Mouse (Mus musculus): ENCODE measurements around the gene Lect2. TPM values are rescaled to one million over a fixed set of nuclear protein-coding genes. Genes with fewer than 3 reads are reported as not detected.
A peak's percentile ranks its signal among the peaks of the same experiment; 100 is the strongest.

Lect2 gene
- polyA plus RNA-seq, 1 experiment from 2014 or later: 10.5 TPM

- Histone ChIP-seq H3K27me3 (replicated peaks; ENCODE audit: control insufficient read depth, insufficient read depth, low read length) (no peaks in the 10 kb centered on the region), H3K4me3 (ENCODE audit: low read depth, low read length) (no peak overlapping the region), H3K9me3 (ENCODE audit: control insufficient read depth, low read length) (no peaks in the 10 kb centered on the region), H3K4me2 (ENCODE audit: low read length) (no peak overlapping the region), H3K4me1 (replicated peaks; ENCODE audit: control insufficient read depth, insufficient read depth, low read length) (0 out of 2 replicates have a peak, but pooled peaks cover 11% of the 10 kb centered on the region), H3K36me3 (ENCODE audit: control insufficient read depth, insufficient read depth, low read length) (no peaks in the 10 kb centered on the region), H3K27ac (ENCODE audit: low read depth) (no peak overlapping the region), H3K9ac (ENCODE audit: low read length) (no peak overlapping the region)
- WGBS: 82% methylated on average over 6 of the region's 6 CpGs
- DNase-seq (ENCODE audit: low spot score): no peak
- no peak for ATAC-seq (replicated peaks; ENCODE audit: low FRiP score, low TSS enrichment, low read depth)
Observed at GRCm38 (mm10) chr13:56551661-56552060, 3.4 kb upstream of the Lect2 start.

GRCm38 (mm10) chr13:56550574-56550973 lies 2.3 kb upstream of the Lect2 start:
- Histone ChIP-seq H3K9me3 (ENCODE audit: control insufficient read depth, low read length) (no peaks in the 10 kb centered on the region), H3K36me3 (ENCODE audit: control insufficient read depth, insufficient read depth, low read length) (no peaks in the 10 kb centered on the region), H3K9ac (ENCODE audit: low read length) (no peak overlapping the region), H3K4me1 (replicated peaks; ENCODE audit: control insufficient read depth, insufficient read depth, low read length) (0 out of 2 replicates have a peak, but pooled peaks cover 10% of the 10 kb centered on the region), H3K4me2 (ENCODE audit: low read length) (no peak overlapping the region), H3K27me3 (replicated peaks; ENCODE audit: control insufficient read depth, insufficient read depth, low read length) (no peaks in the 10 kb centered on the region), H3K4me3 (ENCODE audit: low read depth, low read length) (no peak overlapping the region), H3K27ac (ENCODE audit: low read depth) (no peak overlapping the region)
- DNase-seq (ENCODE audit: low spot score) (no peak), ATAC-seq (replicated peaks; ENCODE audit: low FRiP score, low TSS enrichment, low read depth) (no peak)
- WGBS: 18% methylated on average over 1 of the region's 1 CpGs

DNA sequence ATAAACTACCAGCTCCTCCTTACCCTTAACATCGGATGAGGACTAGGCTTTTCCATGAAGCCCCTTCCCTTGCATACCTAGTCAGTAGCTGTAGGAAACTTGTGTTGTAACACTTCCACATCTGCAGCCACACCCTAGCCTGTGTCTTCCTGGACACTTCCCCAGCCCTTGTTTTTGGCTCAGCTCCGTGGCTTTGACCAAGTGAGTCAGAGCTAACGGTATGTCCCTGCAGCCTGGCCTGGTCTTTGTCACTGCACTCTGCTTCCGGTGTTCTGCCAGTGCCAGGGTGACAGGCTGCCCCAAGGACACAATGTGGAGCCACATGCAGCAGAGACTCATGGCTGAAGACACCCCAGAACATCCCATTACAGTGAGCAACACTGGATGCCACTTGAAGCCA lies 1.1 kb upstream of the Lect2 start:
- no peaks in the 10 kb centered on the region for H3K27me3 ChIP-seq (replicated peaks; ENCODE audit: control insufficient read depth, insufficient read depth, low read length)
- no peak overlapping the region for H3K4me2 ChIP-seq (ENCODE audit: low read length)
- 42% methylated on average over 4 of the region's 4 CpGs for WGBS
- H3K9ac ChIP-seq (ENCODE audit: low read length): no peak overlapping the region
- H3K36me3 ChIP-seq (ENCODE audit: control insufficient read depth, insufficient read depth, low read length): no peaks in the 10 kb centered on the region
- no peak for ATAC-seq (replicated peaks; ENCODE audit: low FRiP score, low TSS enrichment, low read depth)
- no peak for DNase-seq (ENCODE audit: low spot score)
- H3K27ac ChIP-seq (ENCODE audit: low read depth): no peak overlapping the region
- 0 out of 2 replicates have a peak, but pooled peaks cover 6% of the 10 kb centered on the region for H3K4me1 ChIP-seq (replicated peaks; ENCODE audit: control insufficient read depth, insufficient read depth, low read length)
- no peaks in the 10 kb centered on the region for H3K9me3 ChIP-seq (ENCODE audit: control insufficient read depth, low read length)
- no peak overlapping the region for H3K4me3 ChIP-seq (ENCODE audit: low read depth, low read length)

GRCm38 (mm10) chr13:56544956-56545355 lies 3.3 kb downstream of the Lect2 start:
- H3K27ac ChIP-seq (ENCODE audit: low read depth): no peak overlapping the region
- 67% methylated on average over 3 of the region's 3 CpGs for WGBS
- no peak overlapping the region for H3K9ac ChIP-seq (ENCODE audit: low read length)
- H3K36me3 ChIP-seq (ENCODE audit: control insufficient read depth, insufficient read depth, low read length): no peaks in the 10 kb centered on the region
- H3K4me2 ChIP-seq (ENCODE audit: low read length): no peak overlapping the region
- no peaks in the 10 kb centered on the region for H3K9me3 ChIP-seq (ENCODE audit: control insufficient read depth, low read length)
- ATAC-seq (replicated peaks; ENCODE audit: low FRiP score, low TSS enrichment, low read depth) (no peak), DNase-seq (ENCODE audit: low spot score) (no peak)
- no peak overlapping the region for H3K4me3 ChIP-seq (ENCODE audit: low read depth, low read length)
- H3K4me1 ChIP-seq (replicated peaks; ENCODE audit: control insufficient read depth, insufficient read depth, low read length): 0 out of 2 replicates have a peak, but pooled peaks cover 6% of the 10 kb centered on the region
- no peaks in the 10 kb centered on the region for H3K27me3 ChIP-seq (replicated peaks; ENCODE audit: control insufficient read depth, insufficient read depth, low read length)

- Histone ChIP-seq H3K9me3 (ENCODE audit: control insufficient read depth, low read length) (no peaks in the 10 kb centered on the region), H3K27ac (ENCODE audit: low read depth) (no peak overlapping the region), H3K36me3 (ENCODE audit: control insufficient read depth, insufficient read depth, low read length) (no peaks in the 10 kb centered on the region), H3K27me3 (replicated peaks; ENCODE audit: control insufficient read depth, insufficient read depth, low read length) (no peaks in the 10 kb centered on the region), H3K4me2 (ENCODE audit: low read length) (no peak overlapping the region), H3K4me3 (ENCODE audit: low read depth, low read length) (no peak overlapping the region), H3K4me1 (replicated peaks; ENCODE audit: control insufficient read depth, insufficient read depth, low read length) (no peaks in the 10 kb centered on the region), H3K9ac (ENCODE audit: low read length) (no peak overlapping the region)
- 76% methylated on average over 9 of the region's 9 CpGs for WGBS
- ATAC-seq (replicated peaks; ENCODE audit: low FRiP score, low TSS enrichment, low read depth) (no peak), DNase-seq (ENCODE audit: low spot score) (no peak)
Observed at GRCm38 (mm10) chr13:56543805-56544204, 4.5 kb downstream of the Lect2 start.

- Histone ChIP-seq H3K27ac (ENCODE audit: low read depth) (no peak overlapping the region), H3K4me2 (ENCODE audit: low read length) (no peak overlapping the region), H3K27me3 (replicated peaks; ENCODE audit: control insufficient read depth, insufficient read depth, low read length) (no peaks in the 10 kb centered on the region), H3K9me3 (ENCODE audit: control insufficient read depth, low read length) (peaks cover 3% of the 10 kb centered on the region; the same call in 1 of the 2 replicates), H3K4me1 (replicated peaks; ENCODE audit: control insufficient read depth, insufficient read depth, low read length) (0 out of 2 replicates have a peak, but pooled peaks cover 3% of the 10 kb centered on the region), H3K36me3 (ENCODE audit: control insufficient read depth, insufficient read depth, low read length) (no peaks in the 10 kb centered on the region), H3K9ac (ENCODE audit: low read length) (no peak overlapping the region), H3K4me3 (ENCODE audit: low read depth, low read length) (no peak overlapping the region)
- DNase-seq (ENCODE audit: low spot score) (no peak), ATAC-seq (replicated peaks; ENCODE audit: low FRiP score, low TSS enrichment, low read depth) (no peak)
- 90% methylated on average over 4 of the region's 4 CpGs for whole genome bisulfite sequencing
Observed at GRCm38 (mm10) chr13:56539846-56540245, 8.5 kb downstream of the Lect2 start.

- no peak overlapping the region for H3K27ac ChIP-seq (ENCODE audit: low read depth)
- H3K36me3 ChIP-seq (ENCODE audit: control insufficient read depth, insufficient read depth, low read length): no peaks in the 10 kb centered on the region
- H3K4me3 ChIP-seq (ENCODE audit: low read depth, low read length): no peak overlapping the region
- H3K4me2 ChIP-seq (ENCODE audit: low read length): no peak overlapping the region
- WGBS: 90% methylated on average over 12 of the region's 12 CpGs
- 0 out of 2 replicates have a peak, but pooled peaks cover 3% of the 10 kb centered on the region for H3K4me1 ChIP-seq (replicated peaks; ENCODE audit: control insufficient read depth, insufficient read depth, low read length)
- DNase-seq (ENCODE audit: low spot score) (peak; percentile 40), ATAC-seq (replicated peaks; ENCODE audit: low FRiP score, low TSS enrichment, low read depth) (no peak)
- no peaks in the 10 kb centered on the region for H3K27me3 ChIP-seq (replicated peaks; ENCODE audit: control insufficient read depth, insufficient read depth, low read length)
- H3K9me3 ChIP-seq (ENCODE audit: control insufficient read depth, low read length): peaks cover 14% of the 10 kb centered on the region
- no peak overlapping the region for H3K9ac ChIP-seq (ENCODE audit: low read length)
Observed at GRCm38 (mm10) chr13:56537026-56537425, 11.3 kb downstream of the Lect2 start.

- no peak overlapping the region for H3K27ac ChIP-seq (ENCODE audit: low read depth)
- no peak for DNase-seq (ENCODE audit: low spot score)
Observed at GRCm38 (mm10) chr13:56535570-56535969, 12.7 kb downstream of the Lect2 start.

GRCm38 (mm10) chr13:56534931-56535330 lies 13.4 kb downstream of the Lect2 start:
- DNase-seq (ENCODE audit: low spot score) (no peak), ATAC-seq (replicated peaks; ENCODE audit: low FRiP score, low TSS enrichment, low read depth) (no peak)
- H3K4me3 ChIP-seq (ENCODE audit: low read depth, low read length): no peak overlapping the region
- H3K9me3 ChIP-seq (ENCODE audit: control insufficient read depth, low read length): peaks cover 14% of the 10 kb centered on the region
- no peak overlapping the region for H3K9ac ChIP-seq (ENCODE audit: low read length)
- H3K4me2 ChIP-seq (ENCODE audit: low read length): no peak overlapping the region
- WGBS: 85% methylated on average over 5 of the region's 5 CpGs
- 0 out of 2 replicates have a peak, but pooled peaks cover 3% of the 10 kb centered on the region for H3K4me1 ChIP-seq (replicated peaks; ENCODE audit: control insufficient read depth, insufficient read depth, low read length)
- no peak overlapping the region for H3K27ac ChIP-seq (ENCODE audit: low read depth)
- H3K36me3 ChIP-seq (ENCODE audit: control insufficient read depth, insufficient read depth, low read length): no peaks in the 10 kb centered on the region
- H3K27me3 ChIP-seq (replicated peaks; ENCODE audit: control insufficient read depth, insufficient read depth, low read length): no peaks in the 10 kb centered on the region

More at GRCm38 (mm10) chr13:56535570-56535969, 12.7 kb downstream of the Lect2 start:
- Histone ChIP-seq H3K9me3 (ENCODE audit: control insufficient read depth, low read length) (peaks cover 14% of the 10 kb centered on the region), H3K4me2 (ENCODE audit: low read length) (no peak overlapping the region), H3K4me3 (ENCODE audit: low read depth, low read length) (no peak overlapping the region), H3K9ac (ENCODE audit: low read length) (no peak overlapping the region), H3K36me3 (ENCODE audit: control insufficient read depth, insufficient read depth, low read length) (no peaks in the 10 kb centered on the region), H3K4me1 (replicated peaks; ENCODE audit: control insufficient read depth, insufficient read depth, low read length) (0 out of 2 replicates have a peak, but pooled peaks cover 3% of the 10 kb centered on the region), H3K27me3 (replicated peaks; ENCODE audit: control insufficient read depth, insufficient read depth, low read length) (no peaks in the 10 kb centered on the region)
- WGBS: 76% methylated on average over 5 of the region's 5 CpGs
- no peak for ATAC-seq (replicated peaks; ENCODE audit: low FRiP score, low TSS enrichment, low read depth)
